Mouse (Mus musculus) liver, postnatal 0 days (tissue): ENCODE data around the gene Smok3c. TPM values are rescaled to one million over a fixed set of nuclear protein-coding genes. Genes with fewer than 3 reads are reported as not detected.
A peak's percentile ranks its signal among the peaks of the same experiment; 100 is the strongest.
"Not testable (repeated sequence)": the region's sequence is repeated elsewhere in the genome, so short reads cannot be mapped to it uniquely, and the experiment has no call there.

Experiments used
- ATAC-seq: fragments of 200-750 bp; cut with Nextera tagmentation; 2 replicates; pipeline ENCODE4 v1.8.0; 2017; ENCODE audit warnings: mild to moderate bottlenecking, moderate library complexity
- DNase-seq: peaks from one replicate; pipeline ENCODE4 v3.0.0-alpha.2; 2016
- H3K27ac ChIP-seq: fragments of 300-500 bp; sonication (generic); 2 replicates; pipeline ENCODE4 v1.5.1; 2014; ENCODE audit warnings: antibody characterized with exemption, moderate library complexity, mild to moderate bottlenecking, low read depth
- H3K27me3 ChIP-seq: fragments of 300-500 bp; sonication (generic); 2 replicates; pipeline ENCODE4 v1.6.1; 2014; ENCODE audit warnings: low read length, control low read depth, mixed read lengths; ENCODE audit not compliant: insufficient read depth
- H3K36me3 ChIP-seq: fragments of 300-500 bp; sonication (generic); replicated peaks from 2 replicates; pipeline ENCODE4 v1.6.1; 2014; ENCODE audit warnings: mild to moderate bottlenecking, control low read depth, low read length, moderate library complexity, mixed read lengths; ENCODE audit not compliant: insufficient read depth
- H3K4me1 ChIP-seq: fragments of 300-500 bp; sonication (generic); 2 replicates; pipeline ENCODE4 v1.6.1; 2014; ENCODE audit warnings: antibody characterized with exemption, mild to moderate bottlenecking, control low read depth; ENCODE audit not compliant: insufficient read depth
- H3K4me2 ChIP-seq: fragments of 300-500 bp; sonication (generic); 2 replicates; pipeline ENCODE4 v1.6.1; 2014; ENCODE audit warnings: low read depth, mild to moderate bottlenecking, low read length, moderate library complexity, mixed read lengths
- H3K4me3 ChIP-seq: fragments of 300-500 bp; sonication (generic); 2 replicates; pipeline ENCODE4 v1.5.1; 2014; ENCODE audit warnings: low read depth, low read length
- H3K9ac ChIP-seq: fragments of 300-500 bp; sonication (generic); replicated peaks from 2 replicates; pipeline ENCODE4 v1.6.1; 2014; ENCODE audit warnings: mild to moderate bottlenecking, moderate library complexity
- H3K9me3 ChIP-seq: fragments of 300-500 bp; sonication (generic); 2 replicates; pipeline ENCODE4 v1.6.1; 2016; ENCODE audit warnings: mild to moderate bottlenecking, control low read depth, low read length, mixed read lengths
- CTCF ChIP-seq: sonication (generic); IDR thresholded peaks from 2 replicates; pipeline ENCODE4 v1.5.1; 2016; ENCODE audit warnings: antibody characterized with exemption, low read depth
- EP300 ChIP-seq: IDR thresholded peaks from 2 replicates; pipeline ENCODE4 v1.6.1; 2016; ENCODE audit warnings: antibody characterized with exemption, low read depth, mild to moderate bottlenecking
- WGBS: fragments of 180-500 bp; shearing (Covaris S2); extraction: QIAGEN DNeasy Blood & Tissue Kit; methylation state at CpG from one replicate; pipeline ENCODE4 v1.1.7; 2014; ENCODE audit not compliant: insufficient replicate concordance; 5-methylcytosine and 5-hydroxymethylcytosine counted together
- polyA plus RNA-seq: library from polyadenylated mRNA; unstranded; fragments of >200 nt; fragmentation: Nextera tagmentation; extraction: Ambion mirVana; gene quantifications from 2 replicates; pipeline ENCODE4 v1.2.1, GENCODE M21; 2015

Gene Smok3c
- polyA plus RNA-seq, result not detected in 2 replicates

GRCm38 (mm10) chr5:138052894-138053293, at the start of gene Smok3c:
Smok3c (plus strand) TSS chr5:138053194.
- H3K27ac ChIP-seq, DNase-seq, H3K36me3 ChIP-seq, H3K4me3 ChIP-seq, H3K4me1 ChIP-seq, H3K9ac ChIP-seq, ATAC-seq, H3K27me3 ChIP-seq, H3K9me3 ChIP-seq, H3K4me2 ChIP-seq: not testable (repeated sequence)
- WGBS, result no CpG with 5 or more reads among the region's 5 CpGs

GRCm38 (mm10) chr5:138009437-138009836, 43.6 kb upstream of the Smok3c start:
- no peaks in the 10 kb centered on the region for H3K27me3 ChIP-seq
- no peaks in the 10 kb centered on the region for H3K9me3 ChIP-seq
- peak overlapping the region; percentile 52 for H3K27ac ChIP-seq
- TF ChIP-seq EP300, result 0 out of 2 replicates have a peak, but pooled peaks have one; percentile 51
- no peak for TF ChIP-seq CTCF
- H3K4me2 ChIP-seq, result no peak overlapping the region
- H3K4me1 ChIP-seq, result peaks cover 8% of the 10 kb centered on the region
- ATAC-seq (peak; percentile 65), DNase-seq (peak; percentile 14)
- no peak overlapping the region for H3K4me3 ChIP-seq
- no peak overlapping the region for H3K9ac ChIP-seq
- WGBS, result 70% methylated on average over 5 of the region's 5 CpGs
- no peaks in the 10 kb centered on the region for H3K36me3 ChIP-seq

GRCm38 (mm10) chr5:138012382-138012781, 40.6 kb upstream of the Smok3c start:
- no peak for TF ChIP-seq CTCF
- peak; percentile 76 for TF ChIP-seq EP300
- DNase-seq (peak; percentile 53), ATAC-seq (peak; percentile 89)
- Histone ChIP-seq H3K4me3 (no peak overlapping the region), H3K36me3 (no peaks in the 10 kb centered on the region), H3K27ac (peak overlapping the region; percentile 87), H3K9me3 (no peaks in the 10 kb centered on the region), H3K9ac (no peak overlapping the region), H3K27me3 (no peaks in the 10 kb centered on the region), H3K4me2 (no peak overlapping the region), H3K4me1 (peaks cover 8% of the 10 kb centered on the region)
- 61% methylated on average over 5 of the region's 5 CpGs for WGBS

DNA sequence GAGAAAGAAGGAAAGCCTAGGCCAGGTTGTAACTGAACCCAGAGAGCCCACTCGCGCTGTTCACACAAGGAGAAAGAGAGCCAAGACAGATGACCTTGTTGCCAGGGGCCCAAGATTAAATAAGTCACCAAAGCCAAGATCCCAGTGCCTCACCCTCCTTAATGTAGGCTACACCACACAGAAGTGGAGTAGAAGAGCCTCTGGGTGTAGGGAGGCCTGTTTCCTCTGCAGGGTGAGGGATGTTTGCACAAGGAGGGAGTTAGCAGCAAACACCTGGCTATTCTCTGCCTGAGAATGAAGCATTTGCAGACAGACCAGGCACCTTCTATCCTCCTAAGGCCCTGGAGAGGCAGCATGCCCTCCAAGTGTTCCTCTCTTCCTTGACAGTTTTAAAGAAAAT, 36.5 kb upstream of the Smok3c start:
- Histone ChIP-seq H3K27me3 (no peaks in the 10 kb centered on the region), H3K4me3 (no peak overlapping the region), H3K36me3 (no peaks in the 10 kb centered on the region), H3K9ac (no peak overlapping the region), H3K27ac (no peak overlapping the region), H3K4me1 (peaks cover 8% of the 10 kb centered on the region), H3K4me2 (no peak overlapping the region), H3K9me3 (no peaks in the 10 kb centered on the region)
- DNase-seq, result peak; percentile 7
- WGBS, result 82% methylated on average over 2 of the region's 2 CpGs
- no peak for ATAC-seq
- TF ChIP-seq EP300 (no peak), CTCF (no peak)

DNA sequence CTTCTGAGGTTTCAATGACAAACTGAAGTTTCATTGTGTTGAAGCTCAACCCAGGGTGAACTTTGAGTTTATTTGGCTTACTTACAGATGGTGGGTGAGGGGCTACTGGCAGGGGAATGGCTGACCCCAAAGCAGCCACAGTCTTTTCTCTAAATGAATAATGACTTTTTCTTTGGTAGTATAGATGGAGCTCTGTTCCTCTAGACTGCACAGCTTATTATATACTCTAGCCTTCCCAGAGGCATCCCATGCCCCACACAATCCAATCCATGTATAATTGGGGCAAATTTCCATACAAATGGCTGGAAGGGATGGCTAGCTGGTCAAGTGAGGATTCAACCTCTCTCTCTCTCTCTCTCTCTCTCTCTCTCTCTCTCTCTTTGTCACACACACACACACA, 36.0 kb upstream of the Smok3c start:
- Histone ChIP-seq H3K9me3 (no peaks in the 10 kb centered on the region), H3K4me1 (peaks cover 8% of the 10 kb centered on the region), H3K27me3 (no peaks in the 10 kb centered on the region), H3K9ac (no peak overlapping the region), H3K4me2 (no peak overlapping the region), H3K36me3 (no peaks in the 10 kb centered on the region), H3K27ac (no peak overlapping the region), H3K4me3 (no peak overlapping the region)
- TF ChIP-seq CTCF (no peak), EP300 (no peak)
- no peak for ATAC-seq
- peak; percentile 1 for DNase-seq

- not testable (repeated sequence) for H3K4me1 ChIP-seq
Measured at GRCm38 (mm10) chr5:138019577-138019976, 33.4 kb upstream of the Smok3c start.

DNA sequence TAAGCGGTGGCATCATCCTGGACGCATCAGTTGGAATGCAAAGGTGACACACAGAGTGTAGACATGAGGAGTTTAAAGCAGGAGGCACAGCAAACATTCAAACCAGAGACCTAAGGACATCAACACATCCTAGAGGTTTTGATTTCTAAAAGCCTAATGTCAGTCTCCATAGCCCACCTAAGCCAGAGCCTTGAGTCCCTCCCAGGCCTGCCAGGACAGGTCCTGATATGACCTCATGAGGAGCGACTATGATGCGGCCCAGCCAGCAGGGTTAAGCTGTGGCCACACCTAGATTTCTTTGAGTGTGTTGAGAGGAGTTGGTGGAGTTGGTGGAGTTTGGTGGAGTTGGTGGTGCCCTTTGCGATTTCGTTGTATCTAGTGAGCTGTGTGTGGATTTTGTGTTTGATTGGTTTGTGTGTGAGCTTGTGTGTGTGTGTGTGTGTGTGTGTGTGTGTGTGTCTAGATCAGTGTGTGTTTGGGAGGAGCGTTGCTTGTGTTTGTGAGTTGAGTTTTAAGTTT, 32.0 kb upstream of the Smok3c start, which contains the start of the genes Smok3a and Smok3b:
TSS of gene Smok3a (plus strand) at position 301 of the 519 bp plus-strand sequence.
TSS of gene Smok3b (plus strand) at position 469 of the 519 bp plus-strand sequence.
- not testable (repeated sequence) for H3K36me3 ChIP-seq, H3K4me1 ChIP-seq, DNase-seq, H3K9ac ChIP-seq, H3K4me2 ChIP-seq, H3K9me3 ChIP-seq, H3K27ac ChIP-seq, ATAC-seq, H3K4me3 ChIP-seq, H3K27me3 ChIP-seq
- 68% methylated on average over 3 of the region's 7 CpGs for WGBS

More at GRCm38 (mm10) chr5:138019577-138019976, 33.4 kb upstream of the Smok3c start:
- H3K9me3 ChIP-seq, H3K36me3 ChIP-seq, H3K4me2 ChIP-seq, H3K27me3 ChIP-seq, H3K4me3 ChIP-seq, H3K9ac ChIP-seq: not testable (repeated sequence)
- H3K27ac ChIP-seq, result 0 out of 2 replicates have a peak overlapping the region, but pooled peaks have one; percentile 22
- 63% methylated on average over 3 of the region's 4 CpGs for WGBS
- ATAC-seq, result peak; percentile 71
- DNase-seq, result peak; percentile 12
